ENCODE assay signal across 17 mouse cellular contexts in the genomic region with DNA sequence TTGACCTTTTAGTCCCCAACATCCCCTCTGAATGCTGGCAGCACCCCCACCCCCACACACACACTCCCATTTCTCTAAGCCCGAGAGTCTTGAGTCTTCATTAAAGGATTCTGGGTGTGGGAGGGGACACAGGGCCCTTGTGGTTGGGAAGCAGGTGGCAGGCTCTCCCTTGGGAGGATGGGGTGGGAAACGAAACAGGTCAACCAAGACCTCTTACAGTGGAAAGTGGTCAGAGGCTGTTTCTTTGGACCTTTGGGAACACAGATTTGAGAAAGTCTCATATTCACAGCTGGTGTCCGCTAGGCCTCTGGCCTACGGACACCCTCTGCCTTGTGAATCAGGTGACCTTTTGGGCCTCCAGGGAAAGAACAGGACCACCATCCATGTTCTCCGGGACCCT. TPM values are rescaled to one million over a fixed set of nuclear protein-coding genes. Genes with fewer than 3 reads are reported as not detected.
"Had no signal": no experiment of that assay in that cellular context is flagged by ENCODE, and none has a peak within 500 bp of the region (broad histone marks: within the 10 kb centered on the region; RNA-seq: fewer than 3 reads in every experiment).

No protein-coding gene starts in this region.

- H3K4me3 ChIP-seq: neural tube, embryonic 13.5 days; neural tube, embryonic 15.5 days; stomach, embryonic 15.5 days had no signal

- H3K4me1 ChIP-seq: stomach, embryonic 15.5 days had no signal

- H3K4me2 ChIP-seq: neural tube, embryonic 13.5 days; neural tube, embryonic 15.5 days; stomach, embryonic 15.5 days had no signal

- H3K9me3 ChIP-seq: neural tube, embryonic 13.5 days; neural tube, embryonic 15.5 days; stomach, embryonic 15.5 days had no signal

- H3K36me3 ChIP-seq: stomach, embryonic 15.5 days had no signal

- H3K9ac ChIP-seq: neural tube, embryonic 13.5 days; neural tube, embryonic 15.5 days; stomach, embryonic 15.5 days had no signal

- DNase-seq: retina, postnatal 1 day; right cerebral cortex, adult 18-20 months; right cerebral cortex, postnatal 14 days; right cerebral cortex, postnatal 25 days; right cerebral cortex, postnatal 4 days; spleen, adult 18-20 months; thymus, adult 18-20 months; thymus, adult 2 months; thymus, postnatal 14 days; thymus, postnatal 25 days; thymus, postnatal 36 days; thymus, postnatal 4 days had no signal

- H3K27ac ChIP-seq: neural tube, embryonic 13.5 days; neural tube, embryonic 15.5 days; stomach, embryonic 15.5 days; stomach, postnatal 0 days had no signal

RNA-seq across cellular contexts. Expression of gene Spdef, which starts 19.1 kb away (rescaled TPM):
- total RNA-seq: neutrophil, adult 5-6 weeks had no signal
